Mouse (Mus musculus): ENCODE results near the gene Gdf2. TPM values are rescaled to one million over a fixed set of nuclear protein-coding genes. Genes with fewer than 3 reads are reported as not detected.

Gene Gdf2
- polyA plus RNA-seq, 1 experiment, result not detected

- WGBS, result 85% methylated on average over 5 of the region's 5 CpGs
- no peaks in the 10 kb centered on the region for H3K4me1 ChIP-seq (replicated peaks; ENCODE audit: control insufficient read depth, insufficient read depth, low read length)
- H3K27me3 ChIP-seq (ENCODE audit: control insufficient read depth, insufficient read depth, low read length), result no peaks in the 10 kb centered on the region
- H3K27ac ChIP-seq (ENCODE audit: control insufficient read depth, insufficient read depth, low read length), result no peak overlapping the region
- no peaks in the 10 kb centered on the region for H3K36me3 ChIP-seq (ENCODE audit: control insufficient read depth, insufficient read depth, low read length)
- H3K4me3 ChIP-seq (ENCODE audit: control insufficient read depth, insufficient read depth, low read length), result no peak overlapping the region
- no peak for DNase-seq
- no peak for TF ChIP-seq POLR2A (IDR thresholded peaks at IDR 0.05; ENCODE audit: control insufficient read depth, extremely low read depth, insufficient read depth, low read length, poor library complexity)
Observed at GRCm38 (mm10) chr14:33974752-33975151, 33.9 kb downstream of the Gdf2 start.

DNA sequence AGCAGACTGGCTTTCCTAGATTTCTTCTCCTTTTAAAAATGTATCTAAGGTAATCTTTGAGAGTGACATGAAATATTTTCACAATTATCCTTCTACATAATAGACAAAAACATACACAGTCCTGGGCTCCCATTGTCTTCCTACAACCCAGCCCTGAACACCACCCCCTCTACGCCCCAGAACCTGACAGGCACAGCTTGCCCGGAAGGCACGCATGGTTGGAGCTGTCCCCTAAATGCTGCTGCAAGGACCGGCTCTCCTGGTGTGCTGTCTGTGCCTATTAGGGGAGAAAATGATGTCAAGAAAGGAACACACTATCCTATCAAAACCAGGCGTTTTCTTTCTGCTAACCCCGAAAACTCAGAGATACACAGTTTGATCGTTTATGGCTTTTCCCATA is 36.9 kb downstream of the Gdf2 start:
- 54% methylated on average over 7 of the region's 7 CpGs for WGBS

GRCm38 (mm10) chr14:33978604-33979059 is 37.8 kb downstream of the Gdf2 start, which contains the start of gene Zfp488:
Zfp488 (minus strand) TSS chr14:33978764.
- no peak within 1 kb of the TSS for H3K27ac ChIP-seq (ENCODE audit: control insufficient read depth, insufficient read depth, low read length)
- 17% methylated on average over 25 of the region's 25 CpGs for whole genome bisulfite sequencing
- H3K4me3 ChIP-seq (ENCODE audit: control insufficient read depth, insufficient read depth, low read length), result no peak within 1 kb of the TSS
- H3K36me3 ChIP-seq (ENCODE audit: control insufficient read depth, insufficient read depth, low read length), result no peaks in the 10 kb centered on the region
- H3K4me1 ChIP-seq (replicated peaks; ENCODE audit: control insufficient read depth, insufficient read depth, low read length), result no peaks in the 10 kb centered on the region
- no peaks in the 10 kb centered on the region for H3K27me3 ChIP-seq (ENCODE audit: control insufficient read depth, insufficient read depth, low read length)
- no peak for TF ChIP-seq CTCF (IDR thresholded peaks at IDR 0.05; ENCODE audit: borderline replicate concordance, control insufficient read depth, extremely low read depth, insufficient read depth, low read length, poor library complexity)
- TF ChIP-seq POLR2A (IDR thresholded peaks at IDR 0.05; ENCODE audit: control insufficient read depth, extremely low read depth, insufficient read depth, low read length, poor library complexity), result no peak
- no peak for DNase-seq

More for the DNA sequence above, 36.9 kb downstream of the Gdf2 start:
- no peak for DNase-seq
- Histone ChIP-seq H3K27me3 (ENCODE audit: control insufficient read depth, insufficient read depth, low read length) (no peaks in the 10 kb centered on the region), H3K4me1 (replicated peaks; ENCODE audit: control insufficient read depth, insufficient read depth, low read length) (no peaks in the 10 kb centered on the region), H3K27ac (ENCODE audit: control insufficient read depth, insufficient read depth, low read length) (no peak overlapping the region), H3K4me3 (ENCODE audit: control insufficient read depth, insufficient read depth, low read length) (no peak overlapping the region), H3K36me3 (ENCODE audit: control insufficient read depth, insufficient read depth, low read length) (no peaks in the 10 kb centered on the region)
- no peak for TF ChIP-seq POLR2A (IDR thresholded peaks at IDR 0.05; ENCODE audit: control insufficient read depth, extremely low read depth, insufficient read depth, low read length, poor library complexity)
- TF ChIP-seq CTCF (IDR thresholded peaks at IDR 0.05; ENCODE audit: borderline replicate concordance, control insufficient read depth, extremely low read depth, insufficient read depth, low read length, poor library complexity), result no peak

- TF ChIP-seq POLR2A (IDR thresholded peaks at IDR 0.05; ENCODE audit: control insufficient read depth, extremely low read depth, insufficient read depth, low read length, poor library complexity) (no peak), CTCF (IDR thresholded peaks at IDR 0.05; ENCODE audit: borderline replicate concordance, control insufficient read depth, extremely low read depth, insufficient read depth, low read length, poor library complexity) (no peak)
- H3K4me1 ChIP-seq (replicated peaks; ENCODE audit: control insufficient read depth, insufficient read depth, low read length), result no peaks in the 10 kb centered on the region; the same call in 1 of the 2 replicates
- no peaks in the 10 kb centered on the region for H3K36me3 ChIP-seq (ENCODE audit: control insufficient read depth, insufficient read depth, low read length)
- no peak overlapping the region for H3K27ac ChIP-seq (ENCODE audit: control insufficient read depth, insufficient read depth, low read length)
- DNase-seq, result no peak
- no peak overlapping the region for H3K4me3 ChIP-seq (ENCODE audit: control insufficient read depth, insufficient read depth, low read length)
- H3K27me3 ChIP-seq (ENCODE audit: control insufficient read depth, insufficient read depth, low read length), result no peaks in the 10 kb centered on the region
- WGBS, result 59% methylated on average over 3 of the region's 3 CpGs
Observed at GRCm38 (mm10) chr14:33989201-33989600, 48.4 kb downstream of the Gdf2 start.

DNA sequence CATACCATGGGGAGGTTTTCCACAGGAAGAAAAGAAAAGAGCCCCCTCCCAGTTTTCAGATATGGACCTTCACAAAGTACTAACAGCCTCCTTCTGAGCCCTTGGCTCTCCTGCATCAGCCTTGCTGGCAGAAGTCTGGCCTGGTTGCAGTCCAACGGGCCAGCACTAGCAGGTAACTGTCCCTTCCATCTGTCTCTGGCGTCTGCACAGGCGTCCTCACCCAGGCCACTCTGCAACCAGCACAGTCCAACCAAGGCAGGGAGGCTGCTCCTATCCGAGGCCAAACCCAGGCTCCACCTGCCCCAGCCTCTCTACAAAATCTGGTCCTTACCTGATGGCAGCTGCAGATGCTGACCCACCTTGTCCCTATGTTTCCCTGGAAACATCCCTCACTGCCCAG is 51.1 kb downstream of the Gdf2 start:
- TF ChIP-seq CTCF (IDR thresholded peaks at IDR 0.05; ENCODE audit: borderline replicate concordance, control insufficient read depth, extremely low read depth, insufficient read depth, low read length, poor library complexity) (no peak), POLR2A (IDR thresholded peaks at IDR 0.05; ENCODE audit: control insufficient read depth, extremely low read depth, insufficient read depth, low read length, poor library complexity) (no peak)
- no peak overlapping the region for H3K27ac ChIP-seq (ENCODE audit: control insufficient read depth, insufficient read depth, low read length)
- no peaks in the 10 kb centered on the region; the same call in 1 of the 2 replicates for H3K4me1 ChIP-seq (replicated peaks; ENCODE audit: control insufficient read depth, insufficient read depth, low read length)
- WGBS, result 78% methylated on average over 4 of the region's 4 CpGs
- H3K4me3 ChIP-seq (ENCODE audit: control insufficient read depth, insufficient read depth, low read length), result no peak overlapping the region
- DNase-seq, result no peak
- no peaks in the 10 kb centered on the region for H3K27me3 ChIP-seq (ENCODE audit: control insufficient read depth, insufficient read depth, low read length)
- H3K36me3 ChIP-seq (ENCODE audit: control insufficient read depth, insufficient read depth, low read length), result no peaks in the 10 kb centered on the region

GRCm38 (mm10) chr14:33993051-33993450 is 52.2 kb downstream of the Gdf2 start:
- DNase-seq, result no peak
- TF ChIP-seq POLR2A (IDR thresholded peaks at IDR 0.05; ENCODE audit: control insufficient read depth, extremely low read depth, insufficient read depth, low read length, poor library complexity) (no peak), CTCF (IDR thresholded peaks at IDR 0.05; ENCODE audit: borderline replicate concordance, control insufficient read depth, extremely low read depth, insufficient read depth, low read length, poor library complexity) (no peak)

More at GRCm38 (mm10) chr14:33993051-33993450, 52.2 kb downstream of the Gdf2 start:
- 91% methylated on average over 9 of the region's 9 CpGs for WGBS
- no peaks in the 10 kb centered on the region for H3K27me3 ChIP-seq (ENCODE audit: control insufficient read depth, insufficient read depth, low read length)
- H3K4me1 ChIP-seq (replicated peaks; ENCODE audit: control insufficient read depth, insufficient read depth, low read length), result no peaks in the 10 kb centered on the region; the same call in 1 of the 2 replicates
- H3K4me3 ChIP-seq (ENCODE audit: control insufficient read depth, insufficient read depth, low read length), result no peak overlapping the region
- no peaks in the 10 kb centered on the region for H3K36me3 ChIP-seq (ENCODE audit: control insufficient read depth, insufficient read depth, low read length)
- no peak overlapping the region for H3K27ac ChIP-seq (ENCODE audit: control insufficient read depth, insufficient read depth, low read length)
